Mouse (Mus musculus) heart, adult 2 months (tissue): ENCODE results near the gene Dlx5.

Experiments used
- CTCF ChIP-seq: fragments of 200-600 bp; IDR thresholded peaks from 2 replicates; pipeline ENCODE4 v1.8.1; 2022; ENCODE audit warnings: antibody characterized with exemption, mild to moderate bottlenecking, moderate library complexity
- EP300 ChIP-seq: fragments of 200-500 bp; IDR thresholded peaks from 2 replicates; pipeline ENCODE4 v1.6.1; 2011; ENCODE audit warnings: low read depth, low read length, control low read depth; ENCODE audit not compliant: insufficient read depth
- POLR2A ChIP-seq: fragments of 200-500 bp; IDR thresholded peaks from 2 replicates; pipeline ENCODE4 v1.6.1; 2011; ENCODE audit warnings: mild to moderate bottlenecking, low read depth, low read length, control low read depth; ENCODE audit not compliant: insufficient read depth

DNA sequence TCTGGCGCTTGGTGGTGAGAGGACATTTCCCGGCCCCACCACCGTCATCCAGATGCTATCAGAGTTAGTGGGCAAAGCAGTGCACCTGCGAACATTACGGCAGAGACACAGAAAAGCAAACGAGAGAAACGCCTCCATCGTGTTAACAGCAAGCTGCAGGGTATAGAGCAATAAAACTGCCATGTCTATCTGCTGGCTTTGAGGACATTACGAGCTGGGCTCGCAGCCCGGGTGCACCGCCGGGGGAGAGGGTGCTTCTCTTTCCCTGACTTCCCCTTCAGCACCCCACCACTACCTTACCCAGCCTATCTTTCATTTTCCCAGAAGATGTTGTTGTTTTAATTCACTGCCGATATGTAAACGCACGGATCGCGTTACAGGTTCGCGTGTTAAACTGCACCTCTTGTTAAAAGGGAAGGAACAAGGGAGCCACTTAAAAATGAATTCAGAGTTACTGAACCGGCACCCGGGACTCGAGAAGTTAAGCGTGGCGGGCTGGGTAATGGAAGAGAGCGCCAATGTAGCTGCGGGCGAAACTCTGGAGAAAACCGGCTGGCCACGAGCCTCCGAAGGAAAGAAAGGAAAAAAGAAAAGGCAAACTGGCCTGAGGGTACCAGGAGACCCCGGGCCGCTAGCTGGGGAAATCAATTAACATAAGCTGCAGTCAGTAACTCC, 21.3 kb downstream of the Dlx5 start:
- TF ChIP-seq CTCF (no peak), POLR2A (no peak), EP300 (no peak)
